Mouse (Mus musculus) midbrain, embryonic 12.5 days (tissue): ENCODE results near the gene Rab30. TPM values are rescaled to one million over a fixed set of nuclear protein-coding genes. Genes with fewer than 3 reads are reported as not detected.

Experiments used
- ATAC-seq: fragments of 200-750 bp; cut with Nextera tagmentation; 2 replicates; pipeline ENCODE4 v1.8.0; 2017; ENCODE audit warnings: low read depth, moderate TSS enrichment, moderate library complexity; ENCODE audit not compliant: low FRiP score
- H3K27ac ChIP-seq: fragments of 300-500 bp; sonication (generic); replicated peaks from 2 replicates; pipeline ENCODE4 v1.5.1; 2016; ENCODE audit warnings: mild to moderate bottlenecking
- H3K27me3 ChIP-seq: fragments of 300-500 bp; sonication (generic); 2 replicates; pipeline ENCODE4 v1.6.1; 2016; ENCODE audit warnings: mild to moderate bottlenecking
- H3K36me3 ChIP-seq: fragments of 300-500 bp; sonication (generic); 2 replicates; pipeline ENCODE4 v1.6.1; 2016
- H3K4me1 ChIP-seq: fragments of 300-500 bp; sonication (generic); 2 replicates; pipeline ENCODE4 v1.6.1; 2016
- H3K4me2 ChIP-seq: fragments of 300-500 bp; sonication (generic); replicated peaks from 2 replicates; pipeline ENCODE4 v1.6.1; 2016; ENCODE audit warnings: mild to moderate bottlenecking, moderate library complexity
- H3K4me3 ChIP-seq: fragments of 300-500 bp; sonication (generic); 2 replicates; pipeline ENCODE4 v1.5.1; 2016; ENCODE audit warnings: mild to moderate bottlenecking
- H3K9ac ChIP-seq: fragments of 300-500 bp; sonication (generic); replicated peaks from 2 replicates; pipeline ENCODE4 v1.6.1; 2016; ENCODE audit warnings: mild to moderate bottlenecking, moderate library complexity
- H3K9me3 ChIP-seq: fragments of 300-500 bp; sonication (generic); 2 replicates; pipeline ENCODE4 v1.6.1; 2016; ENCODE audit warnings: mild to moderate bottlenecking
- WGBS: fragments of 180-500 bp; shearing (Covaris S2); methylation state at CpG from one replicate; pipeline ENCODE4 v1.1.7; 2016; 5-methylcytosine and 5-hydroxymethylcytosine counted together
- polyA plus RNA-seq: library from polyadenylated mRNA; unstranded; fragments of >200 nt; fragmentation: Nextera tagmentation; extraction: Ambion mirVana; gene quantifications from 2 replicates; pipeline ENCODE4 v1.2.1, GENCODE M21; 2016

Rab30 gene
- polyA plus RNA-seq, 1 experiment from 2014 or later: 19.8 TPM

- Histone ChIP-seq H3K4me3 (peak overlapping the region; percentile 21), H3K36me3 (no peaks in the 10 kb centered on the region), H3K27ac (peak overlapping the region; percentile 78), H3K4me2 (peak overlapping the region; percentile 51), H3K9me3 (no peaks in the 10 kb centered on the region), H3K27me3 (no peaks in the 10 kb centered on the region), H3K9ac (peak overlapping the region; percentile 41; the same call in 1 of the 2 replicates), H3K4me1 (peaks cover 28% of the 10 kb centered on the region)
- WGBS: 20% methylated on average over 17 of the region's 17 CpGs
- peak; percentile 71 for ATAC-seq
Observed at GRCm38 (mm10) chr7:92777108-92777973, 35.9 kb downstream of the Rab30 start.

GRCm38 (mm10) chr7:92779058-92779457 is 37.7 kb downstream of the Rab30 start:
- Histone ChIP-seq H3K36me3 (no peaks in the 10 kb centered on the region), H3K4me2 (no peak overlapping the region), H3K9me3 (no peaks in the 10 kb centered on the region), H3K4me3 (no peak overlapping the region), H3K27me3 (no peaks in the 10 kb centered on the region), H3K9ac (no peak overlapping the region), H3K27ac (no peak overlapping the region), H3K4me1 (peaks cover 28% of the 10 kb centered on the region)
- 85% methylated on average over 2 of the region's 2 CpGs for WGBS
- no peak for ATAC-seq

GRCm38 (mm10) chr7:92781361-92781760 is 40.0 kb downstream of the Rab30 start:
- Histone ChIP-seq H3K9me3 (peaks cover 7% of the 10 kb centered on the region; the same call in 1 of the 2 replicates), H3K27me3 (no peaks in the 10 kb centered on the region), H3K4me2 (no peak overlapping the region), H3K9ac (no peak overlapping the region), H3K27ac (no peak overlapping the region), H3K4me1 (peaks cover 18% of the 10 kb centered on the region), H3K36me3 (no peaks in the 10 kb centered on the region), H3K4me3 (no peak overlapping the region)
- WGBS: 87% methylated on average over 1 of the region's 1 CpGs
- no peak for ATAC-seq

GRCm38 (mm10) chr7:92781948-92782347 is 40.5 kb downstream of the Rab30 start:
- Histone ChIP-seq H3K9ac (no peak overlapping the region), H3K9me3 (peaks cover 7% of the 10 kb centered on the region; the same call in 1 of the 2 replicates), H3K4me2 (no peak overlapping the region), H3K4me1 (peaks cover 12% of the 10 kb centered on the region), H3K27me3 (no peaks in the 10 kb centered on the region), H3K27ac (no peak overlapping the region), H3K4me3 (no peak overlapping the region), H3K36me3 (no peaks in the 10 kb centered on the region)
- WGBS: 91% methylated on average over 3 of the region's 3 CpGs
- ATAC-seq: no peak

GRCm38 (mm10) chr7:92782511-92782910 is 41.1 kb downstream of the Rab30 start:
- peaks cover 6% of the 10 kb centered on the region for H3K4me1 ChIP-seq
- no peak overlapping the region for H3K4me2 ChIP-seq
- H3K27me3 ChIP-seq: no peaks in the 10 kb centered on the region
- no peaks in the 10 kb centered on the region for H3K36me3 ChIP-seq
- no peak overlapping the region for H3K9ac ChIP-seq
- 0 out of 2 replicates have a peak, but pooled peaks have one; percentile 23 for ATAC-seq
- H3K4me3 ChIP-seq: no peak overlapping the region
- no peak overlapping the region for H3K27ac ChIP-seq
- WGBS: 76% methylated on average over 9 of the region's 9 CpGs
- H3K9me3 ChIP-seq: peaks cover 7% of the 10 kb centered on the region; the same call in 1 of the 2 replicates

GRCm38 (mm10) chr7:92783166-92783806 is 41.9 kb downstream of the Rab30 start:
- Histone ChIP-seq H3K4me1 (no peaks in the 10 kb centered on the region), H3K9ac (no peak overlapping the region), H3K36me3 (no peaks in the 10 kb centered on the region), H3K27ac (no peak overlapping the region), H3K27me3 (no peaks in the 10 kb centered on the region), H3K4me2 (no peak overlapping the region), H3K4me3 (no peak overlapping the region), H3K9me3 (peaks cover 7% of the 10 kb centered on the region; the same call in 1 of the 2 replicates)
- no peak for ATAC-seq
- 84% methylated on average over 12 of the region's 12 CpGs for WGBS

- Histone ChIP-seq H3K27me3 (no peaks in the 10 kb centered on the region), H3K9me3 (peaks cover 7% of the 10 kb centered on the region; the same call in 1 of the 2 replicates), H3K4me1 (no peaks in the 10 kb centered on the region), H3K9ac (no peak overlapping the region), H3K4me3 (no peak overlapping the region), H3K4me2 (no peak overlapping the region), H3K36me3 (no peaks in the 10 kb centered on the region), H3K27ac (no peak overlapping the region)
- no peak for ATAC-seq
- 90% methylated on average over 11 of the region's 11 CpGs for WGBS
Observed at GRCm38 (mm10) chr7:92783914-92784313, 42.5 kb downstream of the Rab30 start.

- Histone ChIP-seq H3K9ac (no peak overlapping the region), H3K27ac (no peak overlapping the region), H3K9me3 (no peaks in the 10 kb centered on the region), H3K36me3 (no peaks in the 10 kb centered on the region), H3K4me3 (no peak overlapping the region), H3K27me3 (no peaks in the 10 kb centered on the region), H3K4me2 (no peak overlapping the region), H3K4me1 (peaks cover 12% of the 10 kb centered on the region)
- ATAC-seq: no peak
- 84% methylated on average over 5 of the region's 5 CpGs for WGBS
Observed at GRCm38 (mm10) chr7:92795749-92796148, 54.3 kb downstream of the Rab30 start.

- Histone ChIP-seq H3K4me2 (no peak overlapping the region), H3K4me1 (peaks cover 12% of the 10 kb centered on the region), H3K36me3 (no peaks in the 10 kb centered on the region), H3K9ac (no peak overlapping the region), H3K27me3 (no peaks in the 10 kb centered on the region), H3K9me3 (no peaks in the 10 kb centered on the region), H3K27ac (no peak overlapping the region), H3K4me3 (no peak overlapping the region)
- WGBS: 80% methylated on average over 8 of the region's 8 CpGs
- no peak for ATAC-seq
Observed at GRCm38 (mm10) chr7:92796813-92797212, 55.4 kb downstream of the Rab30 start.

GRCm38 (mm10) chr7:92799665-92800595 is 58.5 kb downstream of the Rab30 start:
- H3K4me2 ChIP-seq: no peak overlapping the region
- no peaks in the 10 kb centered on the region for H3K9me3 ChIP-seq
- no peaks in the 10 kb centered on the region for H3K36me3 ChIP-seq
- H3K4me3 ChIP-seq: no peak overlapping the region
- 61% methylated on average over 10 of the region's 10 CpGs for WGBS
- no peak overlapping the region for H3K9ac ChIP-seq
- no peaks in the 10 kb centered on the region for H3K27me3 ChIP-seq
- peaks cover 12% of the 10 kb centered on the region for H3K4me1 ChIP-seq
- peak; percentile 54 for ATAC-seq
- 0 out of 2 replicates have a peak overlapping the region, but pooled peaks have one; percentile 20 for H3K27ac ChIP-seq

- WGBS: 91% methylated on average over 4 of the region's 4 CpGs
- Histone ChIP-seq H3K4me2 (no peak overlapping the region), H3K9me3 (no peaks in the 10 kb centered on the region), H3K27me3 (no peaks in the 10 kb centered on the region), H3K36me3 (no peaks in the 10 kb centered on the region), H3K27ac (no peak overlapping the region), H3K4me1 (peaks cover 12% of the 10 kb centered on the region), H3K4me3 (no peak overlapping the region), H3K9ac (no peak overlapping the region)
- ATAC-seq: no peak
Observed at GRCm38 (mm10) chr7:92802158-92802557, 60.8 kb downstream of the Rab30 start.
